Mouse (Mus musculus): ENCODE results near the gene Rpf2. TPM values are rescaled to one million over a fixed set of nuclear protein-coding genes. Genes with fewer than 3 reads are reported as not detected.

Gene Rpf2
- total and polyA plus RNA-seq, 3 experiments, result 92.8 to 122 TPM; not detected in 1

GRCm38 (mm10) chr10:40284179-40284831 is 37.5 kb upstream of the Rpf2 start:
- Histone ChIP-seq H3K79me2 (ENCODE audit: control insufficient read depth, insufficient read depth, low read length, poor library complexity) (no peaks in the 10 kb centered on the region), H3K27ac (ENCODE audit: control insufficient read depth, low read depth, low read length) (no peak overlapping the region), H3K9me3 (replicated peaks; ENCODE audit: insufficient read depth, low read length) (no peaks in the 10 kb centered on the region), H3K9ac (ENCODE audit: control insufficient read depth, low read depth, low read length, poor library complexity, severe bottlenecking) (no peak overlapping the region), H3K27me3 (ENCODE audit: control insufficient read depth in 1 of 2, insufficient read depth in 2 of 2, low read length in 2 of 2) (no peaks in the 10 kb centered on the region), H3K36me3 (ENCODE audit: control insufficient read depth in 1 of 2, insufficient read depth in 2 of 2, low read length in 2 of 2) (no peaks in the 10 kb centered on the region), H3K4me1 (ENCODE audit: control insufficient read depth in 1 of 2, insufficient read depth in 2 of 2, low read length in 2 of 2) (no peaks in the 10 kb centered on the region), H3K4me3 (ENCODE audit: control insufficient read depth in 1 of 2, insufficient read depth in 1 of 2, low read depth in 2 of 2, low read length in 2 of 2) (no peak overlapping the region)
- no peak for TF ChIP-seq POLR2AphosphoS5 (IDR thresholded peaks at IDR 0.05; ENCODE audit: borderline replicate concordance, low read depth, low read length)
- no peak for TF ChIP-seq USF2 (IDR thresholded peaks at IDR 0.05; ENCODE audit: borderline replicate concordance in 1 of 2, insufficient read depth in 1 of 2, low read depth in 1 of 2, low read length in 2 of 2)
- TF ChIP-seq RCOR1 (IDR thresholded peaks at IDR 0.05; ENCODE audit: low read depth, low read length), result no peak
- TF ChIP-seq CHD2 (IDR thresholded peaks at IDR 0.05; ENCODE audit: low read length), result no peak
- TF ChIP-seq GABPA (IDR thresholded peaks at IDR 0.05; ENCODE audit: low read depth, low read length), result no peak
- TF ChIP-seq SMC3 (IDR thresholded peaks at IDR 0.05; ENCODE audit: low read depth, low read length), result no peak
- no peak for TF ChIP-seq NRF1 (IDR thresholded peaks at IDR 0.05; ENCODE audit: insufficient read depth, low read depth, low read length, poor library complexity, severe bottlenecking)
- no peak for DNase-seq (ENCODE audit: low read depth, low spot score)

- H3K79me2 ChIP-seq (ENCODE audit: control insufficient read depth, insufficient read depth, low read length, poor library complexity), result no peaks in the 10 kb centered on the region
- H3K9me3 ChIP-seq (replicated peaks; ENCODE audit: insufficient read depth, low read length), result no peaks in the 10 kb centered on the region
- DNase-seq (ENCODE audit: low read depth, low spot score), result no peak
- H3K4me3 ChIP-seq (ENCODE audit: control insufficient read depth in 1 of 2, insufficient read depth in 1 of 2, low read depth in 2 of 2, low read length in 2 of 2), result no peak overlapping the region
- H3K36me3 ChIP-seq (ENCODE audit: control insufficient read depth in 1 of 2, insufficient read depth in 2 of 2, low read length in 2 of 2), result no peaks in the 10 kb centered on the region
- no peaks in the 10 kb centered on the region for H3K4me1 ChIP-seq (ENCODE audit: control insufficient read depth in 1 of 2, insufficient read depth in 2 of 2, low read length in 2 of 2)
- no peak overlapping the region for H3K9ac ChIP-seq (ENCODE audit: control insufficient read depth, low read depth, low read length, poor library complexity, severe bottlenecking)
- H3K27me3 ChIP-seq (ENCODE audit: control insufficient read depth in 1 of 2, insufficient read depth in 2 of 2, low read length in 2 of 2), result no peaks in the 10 kb centered on the region
- TF ChIP-seq HCFC1 (IDR thresholded peaks at IDR 0.05; ENCODE audit: low read depth, low read length), result no peak
- TF ChIP-seq RAD21 (IDR thresholded peaks at IDR 0.05; ENCODE audit: low read depth, low read length), result no peak
- TF ChIP-seq TBP (IDR thresholded peaks at IDR 0.05; ENCODE audit: low read depth, low read length), result no peak
- no peak for TF ChIP-seq CHD2 (IDR thresholded peaks at IDR 0.05; ENCODE audit: low read length)
- TF ChIP-seq KAT2A (conservative IDR thresholded peaks at IDR 0.05; ENCODE audit: low read depth, low read length), result no peak
- no peak for TF ChIP-seq USF1 (IDR thresholded peaks at IDR 0.05; ENCODE audit: low read depth, low read length)
- no peak for TF ChIP-seq MAFK (IDR thresholded peaks at IDR 0.05; ENCODE audit: borderline replicate concordance, low read depth, low read length)
- TF ChIP-seq CHD1 (IDR thresholded peaks at IDR 0.05; ENCODE audit: low read depth, low read length), result no peak
- no peak for TF ChIP-seq ZKSCAN1 (IDR thresholded peaks at IDR 0.05; ENCODE audit: low read depth, low read length)
- no peak for TF ChIP-seq ELF1 (IDR thresholded peaks at IDR 0.05; ENCODE audit: low read depth, low read length)
- no peak for TF ChIP-seq ZMIZ1 (IDR thresholded peaks at IDR 0.05; ENCODE audit: low read depth, low read length)
- TF ChIP-seq NRF1 (IDR thresholded peaks at IDR 0.05; ENCODE audit: insufficient read depth, low read depth, low read length, poor library complexity, severe bottlenecking), result no peak
- TF ChIP-seq SMC3 (IDR thresholded peaks at IDR 0.05; ENCODE audit: low read depth, low read length), result no peak
- no peak for TF ChIP-seq TAL1 (IDR thresholded peaks at IDR 0.05; ENCODE audit: low read length)
- TF ChIP-seq E2F4 (IDR thresholded peaks at IDR 0.05; ENCODE audit: borderline replicate concordance, low read depth, low read length), result no peak
- TF ChIP-seq POLR2AphosphoS2 (IDR thresholded peaks at IDR 0.05; ENCODE audit: low read length), result no peak
- TF ChIP-seq CTCF (IDR thresholded peaks at IDR 0.05 in 2 of 3, conservative IDR thresholded peaks at IDR 0.05 in 1 of 3; ENCODE audit: control insufficient read depth in 1 of 3, insufficient read depth in 1 of 3, low read depth in 2 of 3, low read length in 3 of 3, poor library complexity in 1 of 3, severe bottlenecking in 1 of 3), result no peak
- no peak; a peak in 1 of 4 replicates for TF ChIP-seq POLR2A (IDR thresholded peaks at IDR 0.05; ENCODE audit: control insufficient read depth in 1 of 2, insufficient read depth in 1 of 2, low read depth in 1 of 2, low read length in 2 of 2, poor library complexity in 1 of 2)
- TF ChIP-seq MEF2A (IDR thresholded peaks at IDR 0.05; ENCODE audit: extremely low read depth, insufficient replicate concordance, low read depth, low read length, poor library complexity, severe bottlenecking), result no peak
- H3K27ac ChIP-seq (ENCODE audit: control insufficient read depth, low read depth, low read length), result no peak overlapping the region
Measured at GRCm38 (mm10) chr10:40283636-40284035, 36.8 kb upstream of the Rpf2 start.

All from MEL (cell line).